Mouse (Mus musculus) T-cell, adult 2 months (primary cell): ENCODE results near the gene Serinc3.

ENCODE experiments used
- DNase-seq: peaks from one replicate; pipeline ENCODE4 v3.0.0; 2022; ENCODE audit warnings: low spot score

Serinc3 gene

DNA sequence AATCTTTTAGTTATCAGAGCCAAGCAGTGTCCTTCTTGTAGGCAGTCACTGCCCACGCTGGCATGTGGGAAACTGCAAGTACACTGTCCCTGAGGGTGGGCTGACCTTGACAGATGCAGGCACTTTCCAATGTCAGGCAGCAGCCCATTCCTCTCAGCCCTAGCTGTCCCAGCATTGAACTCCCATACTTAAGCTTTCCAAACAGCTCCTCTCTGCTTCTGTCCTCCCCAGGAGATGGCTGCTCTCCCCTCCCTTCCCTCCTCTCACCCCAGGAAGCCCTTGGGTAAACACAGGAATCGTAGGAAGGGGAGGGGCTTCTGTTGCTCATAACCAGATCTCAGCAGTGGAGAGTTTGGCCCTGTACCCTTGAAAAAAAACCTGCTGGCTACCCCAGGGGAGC, 49.8 kb downstream of the Serinc3 start:
- DNase-seq: no peak

DNA sequence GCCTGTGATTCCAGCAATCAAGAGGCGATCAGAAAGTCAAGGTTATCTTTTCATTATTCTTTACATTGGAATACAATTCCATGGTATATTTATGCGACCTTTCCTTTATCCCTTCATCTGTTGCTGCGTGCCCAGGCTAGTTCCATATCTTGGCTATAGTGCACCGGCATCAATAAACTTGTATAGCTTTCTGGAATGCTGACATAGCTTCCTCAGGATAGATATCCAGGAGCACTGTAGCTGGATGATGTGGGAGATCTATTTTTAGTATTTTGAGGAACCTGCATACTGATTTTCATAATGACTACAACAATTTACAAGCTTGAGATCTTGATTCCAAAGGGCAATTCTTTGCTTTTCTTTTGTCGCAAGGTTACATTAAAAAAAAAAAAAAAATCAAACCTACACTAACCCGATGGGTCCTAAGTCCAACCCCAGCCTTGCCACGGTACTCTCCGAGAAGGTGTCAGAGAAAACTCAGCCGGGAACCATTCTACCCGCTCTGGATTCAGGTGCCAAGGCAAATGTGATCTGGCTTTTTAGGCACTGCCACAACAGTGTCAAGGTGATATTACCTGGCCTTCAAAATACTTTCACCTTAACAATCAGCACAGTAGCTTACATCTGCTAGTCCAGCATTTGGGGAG, 51.2 kb downstream of the Serinc3 start:
- DNase-seq: no peak

DNA sequence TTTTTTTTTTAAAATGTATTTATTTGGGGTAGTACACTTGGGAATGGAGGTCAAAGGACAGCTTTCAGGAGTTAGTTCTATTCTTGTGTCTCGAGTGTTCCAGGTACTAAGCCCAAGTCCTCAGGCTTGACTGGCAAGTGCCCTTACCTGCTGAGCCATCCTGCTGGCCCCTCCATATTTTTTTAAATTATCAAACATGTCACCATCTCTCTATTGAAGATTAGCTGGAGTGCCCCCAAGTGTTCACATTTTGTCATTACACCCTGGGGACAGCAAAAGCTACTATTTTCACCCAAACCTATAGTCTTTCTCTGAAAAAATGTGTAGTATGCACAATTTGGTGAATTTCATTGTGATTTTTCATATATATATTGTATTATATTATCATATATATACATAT, 52.8 kb downstream of the Serinc3 start:
- DNase-seq: peak; percentile 23

DNA sequence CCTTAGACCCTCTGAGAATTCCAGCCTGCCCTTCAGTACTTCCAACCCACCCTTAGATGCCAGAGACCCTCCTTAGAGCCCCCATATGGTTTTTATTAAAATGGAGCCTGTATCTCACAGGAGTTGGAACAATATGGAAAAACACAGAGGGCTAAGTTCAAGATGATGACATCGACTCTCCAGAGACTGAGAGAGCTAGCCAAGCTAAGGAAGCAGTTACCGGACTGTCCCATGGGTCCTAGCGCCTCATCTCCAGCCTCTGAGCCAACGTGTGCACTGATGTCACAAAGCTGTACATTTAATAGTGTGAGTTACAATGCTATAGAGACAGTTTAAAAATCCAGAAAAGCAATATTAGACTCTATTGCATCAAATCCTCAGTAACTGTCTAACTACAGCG, 53.9 kb downstream of the Serinc3 start:
- no peak for DNase-seq

DNA sequence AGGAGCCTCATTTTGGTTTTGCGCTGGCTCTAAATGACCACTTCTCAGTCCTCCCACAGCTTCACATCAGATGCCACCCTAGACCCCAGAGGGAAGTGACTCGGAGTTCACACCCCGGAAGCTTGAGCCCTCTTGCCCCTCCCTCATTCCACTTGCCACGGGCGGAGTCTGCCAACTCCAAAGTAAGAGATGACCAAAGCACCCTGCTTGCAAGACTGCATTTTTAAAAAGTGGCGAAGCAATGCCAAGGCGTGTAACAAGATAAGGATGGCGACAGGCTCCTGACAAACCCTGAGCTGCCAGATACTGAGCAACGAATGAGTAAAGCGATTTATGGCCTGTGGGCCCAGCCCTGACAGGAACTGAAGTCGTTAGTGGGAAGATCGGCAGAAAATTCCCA, 54.7 kb downstream of the Serinc3 start:
- DNase-seq: no peak

DNA sequence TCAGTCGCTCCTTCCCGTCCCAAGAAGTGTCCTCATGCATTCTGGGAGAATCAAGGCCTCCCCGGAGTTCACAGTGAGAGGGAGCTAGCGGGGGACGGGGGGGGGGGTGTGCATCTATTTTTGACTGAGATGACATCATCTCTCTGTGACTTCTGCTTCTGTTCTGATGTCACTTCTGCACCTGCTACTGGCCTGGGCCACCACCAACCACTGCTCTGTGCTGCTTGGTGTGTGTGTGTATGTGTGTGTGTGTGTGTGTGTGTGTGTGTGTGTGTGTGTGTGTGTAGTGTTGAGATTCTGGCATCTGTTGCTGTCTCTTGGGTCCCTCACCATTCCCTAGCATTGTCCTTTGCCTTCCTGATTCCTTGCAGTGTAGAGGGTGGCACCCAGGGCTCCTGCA, 57.4 kb downstream of the Serinc3 start:
- DNase-seq: no peak

DNA sequence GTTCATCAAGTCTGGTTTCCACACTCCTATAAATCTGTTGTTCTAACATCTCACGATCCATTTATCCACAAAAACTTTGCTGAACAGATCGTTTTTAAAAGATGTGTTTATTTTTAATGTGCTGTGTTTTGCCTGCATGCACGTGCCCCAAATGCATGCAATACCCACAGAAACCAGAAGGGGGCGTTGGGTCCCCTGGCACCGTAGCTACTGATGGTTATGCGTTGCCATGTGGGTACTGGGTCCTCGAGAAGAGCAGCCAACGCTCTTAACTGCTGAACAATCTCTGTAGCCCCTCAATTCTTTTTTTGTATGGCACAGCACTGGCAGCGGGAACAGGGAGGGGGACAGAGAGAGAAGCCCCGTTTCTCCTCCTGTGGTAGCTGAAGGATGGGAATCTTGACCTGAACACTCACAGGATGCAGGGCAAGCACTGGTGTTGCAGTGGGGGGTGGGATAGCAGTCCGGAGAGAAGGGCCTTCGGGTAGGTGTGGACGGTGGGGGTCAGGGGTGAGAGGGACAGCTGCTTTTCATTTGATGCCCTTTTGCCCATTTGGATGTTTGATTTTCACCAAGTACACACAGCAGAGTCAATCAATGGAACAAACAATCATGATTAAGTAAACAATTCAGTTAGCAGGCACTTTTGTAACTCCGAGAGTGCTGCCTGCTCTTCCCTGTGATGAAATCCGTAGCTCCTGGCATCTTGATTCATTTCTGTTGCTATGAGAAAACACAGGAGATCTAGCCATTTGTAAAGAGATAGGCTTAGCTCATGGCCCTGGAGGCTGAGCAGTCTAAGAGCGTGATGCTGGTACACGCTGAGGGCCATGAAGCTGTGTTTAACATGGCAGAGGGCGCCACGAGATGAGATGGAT, 58.3 kb downstream of the Serinc3 start:
- DNase-seq: peak; percentile 50

DNA sequence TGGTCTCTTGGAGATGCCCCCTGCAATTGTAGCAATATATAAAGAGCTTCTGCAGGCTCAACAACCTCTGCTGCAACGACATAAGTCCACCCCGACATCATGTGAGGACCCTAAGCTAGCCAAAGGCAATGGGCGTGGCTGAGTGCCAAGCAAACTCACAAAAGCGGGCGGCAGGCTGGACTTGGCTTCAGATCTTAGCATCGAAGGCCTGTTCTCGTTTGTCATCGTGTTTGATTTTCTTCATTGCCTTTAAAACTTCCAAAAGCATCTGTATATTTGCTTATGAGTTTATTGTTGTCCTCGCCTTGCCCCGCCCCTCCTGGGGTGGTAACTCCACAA, 60.9 kb downstream of the Serinc3 start:
- DNase-seq: no peak

DNA sequence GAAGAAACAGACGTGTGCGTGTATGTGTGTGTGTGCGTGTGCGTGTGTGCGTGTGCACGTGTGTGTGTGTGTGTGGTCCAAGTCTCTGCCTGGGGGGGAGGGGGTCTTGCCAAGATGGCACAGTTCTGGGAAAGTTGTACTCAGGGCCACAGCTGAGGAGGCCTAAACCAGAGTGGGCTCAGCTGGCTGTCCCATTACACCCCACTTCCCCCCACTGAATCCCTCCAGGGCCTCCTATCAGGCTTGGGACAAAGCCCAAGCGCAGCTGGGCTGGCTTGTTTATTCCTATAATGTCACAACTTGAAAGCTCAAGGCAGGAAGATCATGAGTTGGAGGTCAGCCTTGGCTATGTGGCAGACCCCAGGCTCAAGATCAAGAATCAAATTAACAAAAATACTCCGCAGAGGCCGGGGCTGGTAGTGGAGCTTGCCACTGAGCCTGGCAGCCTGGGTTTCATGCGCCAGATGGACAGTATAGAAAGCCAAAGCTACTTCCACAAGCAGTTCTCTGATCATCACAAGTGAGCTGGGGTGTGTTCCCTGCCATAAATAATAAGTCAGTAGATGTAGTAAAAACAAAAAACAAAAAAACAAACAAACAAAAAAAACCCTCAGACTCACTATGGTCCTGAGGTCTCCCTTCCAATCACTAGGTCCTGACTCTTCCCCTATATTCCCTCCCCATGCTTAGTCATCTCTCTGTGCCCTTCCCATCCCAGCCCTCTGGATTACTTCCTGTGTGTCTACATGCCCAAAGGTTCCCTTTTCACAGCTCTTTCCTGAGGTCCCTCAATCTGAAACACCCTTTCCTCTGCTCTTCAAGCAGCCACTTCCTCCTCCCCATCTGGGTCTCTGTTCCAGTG, 61.5 kb downstream of the Serinc3 start:
- no peak for DNase-seq

DNA sequence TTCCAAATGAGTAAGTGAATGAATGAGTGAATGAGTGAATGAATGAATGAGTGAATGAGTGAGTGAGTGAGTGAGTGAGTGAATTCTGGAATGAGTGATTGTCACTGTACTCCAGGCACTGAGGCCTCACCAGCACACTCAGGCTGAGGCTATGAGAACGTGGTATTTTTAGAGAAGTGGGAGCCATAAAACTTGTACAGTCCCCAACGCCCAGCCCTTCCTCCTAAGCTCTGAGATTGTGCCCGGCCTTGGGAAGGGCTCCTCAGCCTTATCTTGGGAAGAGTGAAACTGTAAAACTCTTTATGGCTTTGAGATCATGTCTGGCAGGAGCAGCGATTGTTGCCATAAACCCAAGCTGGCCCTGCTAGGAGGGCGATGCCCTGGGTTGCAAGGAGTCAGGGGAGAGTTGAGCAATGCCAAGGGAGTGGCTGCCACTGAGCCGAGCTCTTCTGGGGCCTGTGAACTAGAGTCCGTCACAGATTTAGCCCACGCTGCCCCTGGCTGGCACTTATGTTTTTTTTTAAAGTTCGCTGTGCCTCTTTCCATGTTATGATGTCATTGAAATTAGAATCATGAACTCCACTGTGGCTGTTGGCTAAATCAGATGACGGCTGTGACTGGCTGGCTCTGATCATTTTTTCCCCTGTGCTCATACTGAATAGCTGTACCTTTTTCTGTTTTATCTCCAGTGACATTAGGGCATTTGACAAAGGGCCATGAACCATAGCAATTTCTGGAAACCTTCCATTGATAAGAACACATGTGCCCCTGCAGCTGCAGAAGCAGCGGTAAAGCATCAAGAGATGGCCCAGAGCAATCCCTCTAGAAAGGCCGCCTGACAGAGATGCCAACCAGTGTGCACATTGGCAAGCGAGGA, 64.6 kb downstream of the Serinc3 start:
- DNase-seq: no peak

DNA sequence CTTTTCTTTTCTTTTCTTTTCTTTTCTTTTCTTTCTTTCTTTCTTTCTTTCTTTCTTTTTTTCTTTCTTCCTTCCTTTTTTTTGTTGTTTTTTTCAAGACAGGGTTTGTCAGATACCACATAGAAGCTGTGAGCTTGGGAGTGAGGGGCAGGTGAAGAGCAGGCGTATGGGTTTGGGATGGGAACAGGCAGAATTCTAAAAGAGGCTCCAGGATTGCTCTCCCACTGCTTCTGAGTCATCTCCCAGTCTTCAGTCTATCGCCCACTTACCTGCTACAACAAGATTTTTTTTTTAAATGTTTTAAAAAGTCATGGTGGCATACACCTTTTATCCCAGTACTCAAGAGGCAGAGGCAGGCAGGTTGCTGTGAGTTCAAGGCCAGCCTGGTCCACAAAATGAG, 66.9 kb downstream of the Serinc3 start:
- DNase-seq: no peak

DNA sequence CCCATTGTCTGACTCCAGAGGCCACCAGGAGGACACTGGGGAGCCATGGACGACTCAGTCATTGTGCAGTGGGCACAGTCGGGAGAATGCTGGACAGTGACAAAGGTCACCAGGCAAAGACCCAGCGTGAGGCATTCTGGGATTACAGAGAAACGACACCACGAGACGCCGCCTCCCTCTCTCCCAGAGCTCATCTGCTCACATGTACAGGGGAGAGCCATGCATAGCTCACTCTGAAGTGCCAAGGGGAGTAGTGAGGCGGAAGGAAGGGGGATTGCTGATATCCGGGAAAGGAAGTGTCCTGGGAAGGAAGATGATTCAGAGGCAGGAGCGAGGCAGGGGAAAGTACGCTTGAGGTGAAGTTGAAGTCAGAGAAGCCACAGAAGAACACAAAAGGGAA, 69.7 kb downstream of the Serinc3 start:
- no peak for DNase-seq

DNA sequence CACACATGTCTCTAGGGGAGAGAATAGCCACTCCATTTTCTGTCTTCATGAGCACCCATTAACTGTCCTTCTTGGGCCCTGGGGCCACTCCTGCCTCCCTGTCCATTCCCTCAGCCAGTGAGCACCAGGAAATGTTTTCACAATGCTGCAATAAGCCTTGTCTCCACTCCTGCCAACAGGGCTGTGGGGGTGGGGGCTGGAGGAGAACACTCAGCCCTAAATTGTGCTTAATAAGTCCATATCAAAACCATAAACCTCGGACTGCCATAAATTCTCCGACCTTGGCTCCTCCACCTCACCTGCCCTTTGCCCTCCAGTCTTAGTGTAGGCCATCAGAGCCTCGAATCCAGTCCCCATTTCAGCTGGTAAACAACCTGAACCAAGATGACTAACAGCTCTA, 70.6 kb downstream of the Serinc3 start:
- no peak for DNase-seq
